ENCODE assay signal across 9 mouse cellular contexts in the genomic region with DNA sequence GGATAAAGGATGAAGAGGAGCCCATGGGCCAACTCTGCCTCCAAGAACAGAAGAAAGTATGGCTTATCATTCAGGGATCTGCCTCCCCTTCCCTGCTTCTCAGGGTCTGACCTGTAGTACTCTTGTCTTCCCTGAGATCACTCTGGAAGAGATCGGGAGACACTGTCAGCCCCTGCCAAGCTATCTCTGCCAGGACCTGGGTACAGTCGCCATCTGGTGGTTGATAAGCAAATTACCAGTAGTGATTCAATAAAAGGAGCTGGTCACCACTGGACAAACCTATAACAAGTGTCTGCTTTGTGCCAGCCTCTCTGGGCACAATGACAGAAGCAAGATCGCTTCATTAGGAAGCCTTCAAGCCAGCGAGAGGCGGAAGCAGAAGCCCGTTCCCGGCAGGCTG. TPM values are rescaled to one million over a fixed set of nuclear protein-coding genes. Genes with fewer than 3 reads are reported as not detected.
DNase-seq lines count a peak whose midpoint lies in the region; ATAC-seq lines count a peak whose summit lies in the region.
"Had no signal": no experiment of that assay in that cellular context is flagged by ENCODE, and none has a peak within 500 bp of the region (broad histone marks: within the 10 kb centered on the region; RNA-seq: fewer than 3 reads in every experiment).

No protein-coding gene starts in this region.

- no peak overlapping the region for H3K4me2 ChIP-seq in midbrain, embryonic 11.5 days

- peak; percentile 28 for DNase-seq in cerebellum, adult 11-12 months
- DNase-seq in cerebellum, adult 9-10 months: no peak
- peak; percentile 51 to 53 for DNase-seq in left cerebral cortex, postnatal 14 days (ENCODE audit: low spot score in 2 of 2)
- no peak for DNase-seq in left cerebral cortex, postnatal 36 days (ENCODE audit: low spot score in 2 of 2)
- DNase-seq in cerebellum, postnatal 25 days: peak; percentile 40 to 58
- peak; percentile 66 for DNase-seq in induced T-regulatory cell, adult 2 months (ENCODE audit: low read depth)
- DNase-seq in midbrain, embryonic 11.5 days (ENCODE audit: low spot score, missing footprints): peak; percentile 89
- no peak for DNase-seq in urinary bladder, adult 18-20 months (ENCODE audit: low spot score in 2 of 2)

- ATAC-seq in midbrain, embryonic 11.5 days (ENCODE audit: low FRiP score): peak; percentile 25; the same call in 1 of the 2 replicates

- no peaks in the 10 kb centered on the region for H3K27me3 ChIP-seq in midbrain, embryonic 11.5 days (ENCODE audit: control insufficient read depth, insufficient read depth, low read length)

- H3K9me3 ChIP-seq in midbrain, embryonic 11.5 days (ENCODE audit: control insufficient read depth, low read length): no peaks in the 10 kb centered on the region

- no peak overlapping the region for H3K27ac ChIP-seq in midbrain, embryonic 11.5 days (ENCODE audit: low read depth, low read length)

- no peaks in the 10 kb centered on the region for H3K4me1 ChIP-seq in midbrain, embryonic 11.5 days (ENCODE audit: control insufficient read depth, insufficient read depth, low read length)

- no peak overlapping the region for H3K4me3 ChIP-seq in midbrain, embryonic 11.5 days (ENCODE audit: low read depth, low read length)
- H3K4me3 ChIP-seq: myocyte had no signal

- H3K36me3 ChIP-seq in midbrain, embryonic 11.5 days (ENCODE audit: control insufficient read depth, insufficient read depth, low read length): no peaks in the 10 kb centered on the region

- intact Hi-C loops in left cerebral cortex, postnatal 14 days (cut with DNase I): loop anchor here (2.0 to 5.0 kb wide), 2 partner anchors 182 to 472 kb away; no protein-coding TSS in a partner anchor
- intact Hi-C loops in left cerebral cortex, postnatal 36 days (cut with DNase I): loop anchor here (2.0 to 5.0 kb wide), 2 partner anchors 92 to 180 kb away; no protein-coding TSS in a partner anchor

- WGBS in midbrain, embryonic 11.5 days: 29% methylated on average over 7 of the region's 7 CpGs

- no peak overlapping the region for H3K9ac ChIP-seq in midbrain, embryonic 11.5 days (ENCODE audit: low read length)

RNA-seq across cellular contexts. Expression of a gene that starts 20.9 kb away (rescaled TPM):
- 10 to 100 TPM; 16.8 to 18.7 TPM for total RNA-seq in left cerebral cortex, postnatal 14 days (2021)
- total RNA-seq in left cerebral cortex, postnatal 36 days (2021): 10 to 100 TPM; 21.1 to 22.1 TPM
- polyA plus RNA-seq in midbrain, embryonic 11.5 days (2014; fragmentation: Nextera tagmentation; extraction: Ambion mirVana): 8.0 and 8.1 TPM in 2 replicates

Comparison
In these comparisons a context has a peak if more than half of its experiments do, and no peak if none do; other contexts are left out.
1. DNase-seq: peak in cerebellum, adult 11-12 months (single experiment), left cerebral cortex, postnatal 14 days (2 of 2), cerebellum, postnatal 25 days (2 of 2), induced T-regulatory cell, adult 2 months (single experiment) and midbrain, embryonic 11.5 days (single experiment); none in cerebellum, adult 9-10 months (single experiment), left cerebral cortex, postnatal 36 days (0 of 2) and urinary bladder, adult 18-20 months (0 of 2).